8 mouse cellular contexts compared by ENCODE assay signal in the genomic region with DNA sequence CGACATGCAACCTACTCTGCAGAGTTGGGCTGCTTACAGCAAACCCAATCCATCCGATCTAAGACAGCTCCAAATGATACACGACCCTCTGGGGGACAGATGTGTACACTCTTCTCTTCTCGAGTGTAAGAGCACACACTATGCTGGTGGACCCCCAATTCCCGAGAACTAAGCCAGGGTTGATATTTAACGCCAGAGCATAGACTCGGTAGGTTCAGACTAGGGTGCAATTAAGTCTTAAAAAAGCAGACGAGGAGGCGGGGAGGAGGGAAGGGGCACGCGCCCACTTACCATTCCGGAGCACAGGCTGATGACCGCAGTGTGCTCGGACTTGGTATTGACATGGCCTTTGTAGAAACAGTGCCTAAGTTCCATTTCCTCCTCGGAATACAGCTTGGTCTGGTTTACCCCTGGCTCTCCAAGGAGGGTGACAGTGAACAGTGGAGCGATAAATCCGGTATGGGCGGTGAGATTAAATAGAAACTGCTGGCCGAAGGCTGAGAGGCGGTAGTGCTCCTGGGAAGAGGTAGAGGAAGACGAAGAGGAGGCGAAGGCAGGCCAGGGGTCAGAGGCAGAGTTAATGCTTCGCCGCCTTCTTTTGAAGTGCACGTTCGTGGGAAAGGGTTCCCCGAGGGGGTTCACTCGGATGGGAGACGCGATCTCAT. TPM values are rescaled to one million over a fixed set of nuclear protein-coding genes. Genes with fewer than 3 reads are reported as not detected.
A peak's percentile ranks its signal among the peaks of the same experiment; 100 is the strongest.
DNase-seq lines count a peak whose midpoint lies in the region; ATAC-seq and TF ChIP-seq lines count a peak whose summit lies in the region.

No protein-coding gene starts in this region.

- TF ChIP-seq CTCF in thymus, adult 2 months (IDR thresholded peaks at IDR 0.05; ENCODE audit: borderline replicate concordance, control insufficient read depth, extremely low read depth, insufficient read depth, low read length, poor library complexity): no peak

- DNase-seq in thymus, adult 2 months: no peak
- no peak for DNase-seq in thymus, postnatal 36 days
- peak; percentile 14 for DNase-seq in gastrocnemius, postnatal 10 days
- DNase-seq in kidney, adult 11 months: peak; percentile 53
- DNase-seq in retina, postnatal 1 day: peak; percentile 44
- DNase-seq in spleen, postnatal 36 days (ENCODE audit: low spot score in 2 of 2): no peak
- no peak for DNase-seq in thymus, postnatal 10 days (ENCODE audit: low spot score in 2 of 2)

- H3K27me3 ChIP-seq in thymus, adult 2 months (ENCODE audit: control insufficient read depth, insufficient read depth, low read length): no peaks in the 10 kb centered on the region; the same call in 1 of the 2 replicates
- no peaks in the 10 kb centered on the region for H3K27me3 ChIP-seq in lung, embryonic 15.5 days

- TF ChIP-seq POLR2A in thymus, adult 2 months (IDR thresholded peaks at IDR 0.05; ENCODE audit: control insufficient read depth, extremely low read depth, insufficient read depth, low read length, poor library complexity): no peak

- no peaks in the 10 kb centered on the region for H3K9me3 ChIP-seq in lung, embryonic 15.5 days

- peak overlapping the region; percentile 89 for H3K4me2 ChIP-seq in lung, embryonic 15.5 days

- H3K9ac ChIP-seq in lung, embryonic 15.5 days: peak overlapping the region; percentile 90

- 2% methylated on average over 30 of the region's 30 CpGs for whole genome bisulfite sequencing in thymus, adult 2 months
- under 1% methylated on average over 30 of the region's 30 CpGs for WGBS in lung, embryonic 15.5 days

- no peaks in the 10 kb centered on the region for H3K4me1 ChIP-seq in thymus, adult 2 months (replicated peaks; ENCODE audit: control insufficient read depth, insufficient read depth, low read length)
- peaks cover 22% of the 10 kb centered on the region for H3K4me1 ChIP-seq in lung, embryonic 15.5 days

- no peak overlapping the region for H3K27ac ChIP-seq in thymus, adult 2 months (ENCODE audit: control insufficient read depth, insufficient read depth, low read length)
- H3K27ac ChIP-seq in lung, embryonic 15.5 days: peak overlapping the region; percentile 97

- no peaks in the 10 kb centered on the region for H3K36me3 ChIP-seq in thymus, adult 2 months (ENCODE audit: control insufficient read depth, insufficient read depth, low read length)
- peaks cover 8% of the 10 kb centered on the region for H3K36me3 ChIP-seq in lung, embryonic 15.5 days

- H3K4me3 ChIP-seq in thymus, adult 2 months (ENCODE audit: control insufficient read depth, insufficient read depth, low read length): peak overlapping the region; percentile 19
- H3K4me3 ChIP-seq in lung, embryonic 15.5 days: peak overlapping the region; percentile 73

- ATAC-seq in lung, embryonic 15.5 days (ENCODE audit: borderline replicate concordance, extremely low read depth, low FRiP score, low TSS enrichment): no peak

RNA-seq across cellular contexts. Expression of gene Adamts9, which starts 1.4 kb away (rescaled TPM):
- polyA plus RNA-seq in thymus, adult 2 months (2012; rRNA removed): 4.5 and 4.7 TPM in 2 replicates
- total RNA-seq in gastrocnemius, postnatal 10 days (2021): 10 to 100 TPM; 17.8 to 27.5 TPM
- 9.8 and 11.2 TPM in 2 replicates for polyA plus RNA-seq in lung, embryonic 15.5 days (2015; fragmentation: Nextera tagmentation; extraction: Ambion mirVana)

Comparison
In these comparisons a context has a peak if more than half of its experiments do, and no peak if none do; other contexts are left out.
1. DNase-seq: peak in gastrocnemius, postnatal 10 days (single experiment), kidney, adult 11 months (single experiment) and retina, postnatal 1 day (single experiment); none in thymus, adult 2 months (single experiment), thymus, postnatal 36 days (0 of 2), spleen, postnatal 36 days (0 of 2) and thymus, postnatal 10 days (0 of 2).